Mouse (Mus musculus) testis, adult 2 months (tissue): ENCODE data around the gene Ctsz.

Source experiments
- CTCF ChIP-seq: fragments of 200-500 bp; IDR thresholded peaks from 2 replicates; pipeline ENCODE4 v1.5.1; 2012; ENCODE audit warnings: low read depth, mild to moderate bottlenecking, inconsistent platforms, low read length, moderate library complexity; ENCODE audit not compliant: control insufficient read depth, insufficient read depth, insufficient replicate concordance
- POLR2A ChIP-seq: fragments of 200-500 bp; IDR thresholded peaks from 2 replicates; pipeline ENCODE4 v1.6.1; 2012; ENCODE audit warnings: low read depth, mild to moderate bottlenecking, inconsistent platforms, low read length, moderate library complexity; ENCODE audit not compliant: control insufficient read depth

- no peak for TF ChIP-seq POLR2A
- no peak for TF ChIP-seq CTCF
Observed at GRCm38 (mm10) chr2:174439961-174440360, 1.1 kb upstream of the Ctsz start.
